Mouse (Mus musculus): ENCODE measurements around the gene 2410131K14Rik.

GRCm38 (mm10) chr5:118292476-118292875 lies 47.4 kb downstream of the 2410131K14Rik start:
- TF ChIP-seq POLR2A (IDR thresholded peaks at IDR 0.05; ENCODE audit: borderline replicate concordance, extremely low read depth, low read depth, low read length) (no peak), CTCF (IDR thresholded peaks at IDR 0.05; ENCODE audit: insufficient read depth, low read length) (no peak)

All from lung, adult 2 months (tissue).